Mouse (Mus musculus): Measurements from ENCODE around the gene Efhd2. TPM values are rescaled to one million over a fixed set of nuclear protein-coding genes. Genes with fewer than 3 reads are reported as not detected.

Efhd2 gene
- polyA plus RNA-seq, 1 experiment from 2014 or later = 38.5 TPM

GRCm38 (mm10) chr4:141810975-141811374 lies 63.7 kb downstream of the Efhd2 start:
- no peak overlapping the region for H3K9ac ChIP-seq (ENCODE audit: low read depth, low read length)
- 90% methylated on average over 2 of the region's 2 CpGs for WGBS (ENCODE audit: insufficient replicate concordance)
- ATAC-seq (ENCODE audit: low read depth) = no peak

GRCm38 (mm10) chr4:141809850-141810464 lies 64.8 kb downstream of the Efhd2 start:
- no peaks in the 10 kb centered on the region for H3K9me3 ChIP-seq (replicated peaks; ENCODE audit: control insufficient read depth, low read length)
- no peak overlapping the region for H3K4me3 ChIP-seq (ENCODE audit: low read depth, low read length)
- peaks cover 67% of the 10 kb centered on the region for H3K36me3 ChIP-seq (ENCODE audit: control insufficient read depth, insufficient read depth)
- no peak overlapping the region for H3K4me2 ChIP-seq (ENCODE audit: low read depth, low read length)
- 72% methylated on average over 8 of the region's 8 CpGs for WGBS (ENCODE audit: insufficient replicate concordance)
- no peaks in the 10 kb centered on the region for H3K27me3 ChIP-seq (ENCODE audit: control insufficient read depth, insufficient read depth, low read depth, low read length)
- no peaks in the 10 kb centered on the region for H3K4me1 ChIP-seq (ENCODE audit: control insufficient read depth, low read depth, low read length)
- no peak overlapping the region for H3K9ac ChIP-seq (ENCODE audit: low read depth, low read length)
- ATAC-seq (ENCODE audit: low read depth) = no peak
- no peak overlapping the region for H3K27ac ChIP-seq (ENCODE audit: low read length)

More at GRCm38 (mm10) chr4:141810975-141811374, 63.7 kb downstream of the Efhd2 start:
- H3K9me3 ChIP-seq (replicated peaks; ENCODE audit: control insufficient read depth, low read length) = no peaks in the 10 kb centered on the region
- peaks cover 57% of the 10 kb centered on the region for H3K36me3 ChIP-seq (ENCODE audit: control insufficient read depth, insufficient read depth)
- H3K4me1 ChIP-seq (ENCODE audit: control insufficient read depth, low read depth, low read length) = no peaks in the 10 kb centered on the region
- H3K27me3 ChIP-seq (ENCODE audit: control insufficient read depth, insufficient read depth, low read depth, low read length) = no peaks in the 10 kb centered on the region
- H3K27ac ChIP-seq (ENCODE audit: low read length) = no peak overlapping the region
- no peak overlapping the region for H3K4me3 ChIP-seq (ENCODE audit: low read depth, low read length)
- no peak overlapping the region for H3K4me2 ChIP-seq (ENCODE audit: low read depth, low read length)

Other genes with a start within 250 kb of the Efhd2 start
- gene Plekhm2, start 210.0 kb downstream of the Efhd2 start, polyA plus RNA-seq (2015; fragmentation: Nextera tagmentation; extraction: Ambion mirVana) = 1.0 and 1.5 TPM in 2 replicates
- gene Rsc1a1, start 189.3 kb downstream of the Efhd2 start, polyA plus RNA-seq (2015; fragmentation: Nextera tagmentation; extraction: Ambion mirVana) = not detected in 2 replicates
- gene Ddi2, start 151.5 kb downstream of the Efhd2 start, polyA plus RNA-seq (2015; fragmentation: Nextera tagmentation; extraction: Ambion mirVana) = 13.9 and 14.5 TPM in 2 replicates
- 25.9 and 28.3 TPM in 2 replicates for gene Agmat, start 128.2 kb downstream of the Efhd2 start, polyA plus RNA-seq (2015; fragmentation: Nextera tagmentation; extraction: Ambion mirVana)
- 2.5 and 2.6 TPM in 2 replicates for gene Dnajc16, start 84.0 kb downstream of the Efhd2 start, polyA plus RNA-seq (2015; fragmentation: Nextera tagmentation; extraction: Ambion mirVana)
- 9.5 and 10.4 TPM in 2 replicates for gene Casp9, start 81.3 kb downstream of the Efhd2 start, polyA plus RNA-seq (2015; fragmentation: Nextera tagmentation; extraction: Ambion mirVana)
- 1.8 and 13.9 TPM in 2 replicates for gene Cela2a, start 48.8 kb downstream of the Efhd2 start, polyA plus RNA-seq (2015; fragmentation: Nextera tagmentation; extraction: Ambion mirVana)
- gene Ctrc, start 28.6 kb downstream of the Efhd2 start, polyA plus RNA-seq (2015; fragmentation: Nextera tagmentation; extraction: Ambion mirVana) = not detected in 2 replicates
- gene Fhad1, start 140.2 kb upstream of the Efhd2 start, polyA plus RNA-seq (2015; fragmentation: Nextera tagmentation; extraction: Ambion mirVana) = 0.02 TPM in 1 of 2 replicates, not detected in the other
- gene Tmem51, start 209.4 kb upstream of the Efhd2 start, polyA plus RNA-seq (2015; fragmentation: Nextera tagmentation; extraction: Ambion mirVana) = 15.7 and 18.6 TPM in 2 replicates

Measured in liver, embryonic 16.5 days (tissue).